Mouse (Mus musculus) stomach, postnatal 0 days (tissue): ENCODE measurements at regions not wholly inside any gene's neighbourhood (a gene's known extent, or its start where the extent isn't known, plus 50 kb on each side); places are given as distances from the start of the nearest gene placed in this dataset.

Experiments
- CTCF ChIP-seq: IDR thresholded peaks from 2 replicates; pipeline ENCODE4 v1.5.1; 2016; ENCODE audit warnings: antibody characterized with exemption, low read depth, mild to moderate bottlenecking, moderate library complexity
- EP300 ChIP-seq: optimal IDR thresholded peaks from 2 replicates; pipeline ENCODE3; 2016; ENCODE audit warnings: antibody characterized with exemption

DNA sequence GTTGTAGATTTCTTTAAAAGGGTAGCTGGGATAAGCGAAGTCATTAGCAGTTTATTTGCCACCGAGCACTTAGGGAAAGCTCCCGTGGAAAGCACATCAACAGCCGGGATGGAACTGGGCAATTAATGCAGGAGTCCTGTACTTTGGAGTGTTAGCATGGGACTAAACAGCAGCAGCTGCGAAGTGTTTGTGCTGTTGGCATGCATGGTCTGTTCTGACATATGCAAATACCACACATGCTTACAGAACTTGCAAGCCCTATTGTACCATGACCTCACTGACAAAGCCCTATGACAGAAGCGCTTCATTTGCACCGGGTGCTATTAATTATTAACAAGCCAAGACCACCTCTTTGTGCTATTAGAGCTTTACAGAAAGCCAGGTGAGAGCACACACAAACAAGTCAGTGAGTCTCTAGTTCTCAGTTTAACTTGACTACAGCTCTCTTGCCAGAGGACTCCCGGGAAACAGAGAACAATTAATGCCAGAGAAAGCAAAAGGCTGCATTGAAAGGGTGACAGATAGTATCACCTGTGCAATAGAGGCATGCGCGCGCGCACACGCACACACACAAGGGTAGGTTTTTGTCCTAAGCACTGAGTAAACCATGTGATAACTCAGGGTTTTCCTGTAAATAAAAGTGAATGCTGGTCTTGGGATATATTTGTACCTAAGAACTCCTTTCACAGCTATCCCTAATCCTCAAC is 154.4 kb downstream of the Ppp1r3a start:
- no peak for TF ChIP-seq EP300
- TF ChIP-seq CTCF: no peak
